Mouse (Mus musculus): ENCODE results near the gene Tekt3.

GRCm38 (mm10) chr11:63114807-63115641 is 53.6 kb downstream of the Tekt3 start:
- no peak; the same call in 1 of the 2 replicates for TF ChIP-seq CTCF (IDR thresholded peaks at IDR 0.05)
- peak; percentile 86 for TF ChIP-seq EP300 (IDR thresholded peaks at IDR 0.05)
